Mouse (Mus musculus): ENCODE data around the gene Gpr162. TPM values are rescaled to one million over a fixed set of nuclear protein-coding genes. Genes with fewer than 3 reads are reported as not detected.

Gene Gpr162
- polyA plus RNA-seq (2015; fragmentation: Nextera tagmentation; extraction: Ambion mirVana), result 30.9 and 32.9 TPM in 2 replicates

DNA sequence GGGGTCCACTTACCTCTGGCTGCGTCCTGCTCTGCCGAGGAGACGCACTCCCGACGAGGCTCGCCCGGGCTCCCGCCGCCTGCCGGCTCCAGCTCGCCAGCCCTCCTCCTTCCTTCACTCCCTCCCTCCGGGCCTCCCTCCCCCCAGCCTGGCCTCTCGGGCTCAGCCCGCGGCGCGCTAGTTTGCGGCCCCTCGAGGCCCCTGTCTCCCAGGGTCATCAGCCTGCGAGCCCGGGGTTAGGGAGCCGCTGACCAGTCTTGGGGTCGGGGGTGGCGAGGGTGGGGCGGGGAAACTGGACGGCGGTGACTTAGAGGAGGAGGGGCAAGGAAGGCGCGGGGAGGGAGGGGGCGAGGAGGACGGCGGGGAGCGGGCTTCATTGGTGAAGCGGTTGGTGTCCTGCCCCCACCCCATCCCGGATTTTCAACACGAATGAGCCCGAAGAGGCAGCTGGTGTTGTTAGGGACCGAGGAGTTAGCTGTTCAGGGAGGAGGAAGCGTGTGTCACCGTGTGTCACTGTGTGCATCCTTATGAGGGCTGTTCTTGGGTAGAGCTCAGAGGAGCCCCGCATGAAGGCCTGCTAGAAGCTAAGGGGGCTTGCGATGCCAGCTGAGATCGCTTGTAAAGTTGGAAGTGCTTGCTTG, at the start of gene Gpr162:
Gene Gpr162 (minus strand): TSS at position 326 of the 641 bp plus-strand sequence.
- peak; percentile 58 for ATAC-seq
- Histone ChIP-seq H3K36me3 (ENCODE audit: control insufficient read depth, insufficient read depth, low read length) (no peaks in the 10 kb centered on the region), H3K9me3 (ENCODE audit: control insufficient read depth, low read length) (no peaks in the 10 kb centered on the region), H3K4me3 (ENCODE audit: low read length) (peak within 1 kb of the TSS; percentile 74), H3K4me1 (ENCODE audit: control insufficient read depth, insufficient read depth, low read depth, low read length) (peaks cover 44% of the 10 kb centered on the region), H3K9ac (ENCODE audit: low read depth, low read length) (peak within 1 kb of the TSS; percentile 96), H3K4me2 (ENCODE audit: low read length) (peak within 1 kb of the TSS; percentile 69), H3K27ac (ENCODE audit: low read depth, low read length) (peak within 1 kb of the TSS; percentile 98), H3K27me3 (replicated peaks; ENCODE audit: control insufficient read depth, insufficient read depth, low read length) (peaks cover 2% of the 10 kb centered on the region; the same call in 1 of the 2 replicates)
- 1% methylated on average over 40 of the region's 43 CpGs for WGBS

DNA sequence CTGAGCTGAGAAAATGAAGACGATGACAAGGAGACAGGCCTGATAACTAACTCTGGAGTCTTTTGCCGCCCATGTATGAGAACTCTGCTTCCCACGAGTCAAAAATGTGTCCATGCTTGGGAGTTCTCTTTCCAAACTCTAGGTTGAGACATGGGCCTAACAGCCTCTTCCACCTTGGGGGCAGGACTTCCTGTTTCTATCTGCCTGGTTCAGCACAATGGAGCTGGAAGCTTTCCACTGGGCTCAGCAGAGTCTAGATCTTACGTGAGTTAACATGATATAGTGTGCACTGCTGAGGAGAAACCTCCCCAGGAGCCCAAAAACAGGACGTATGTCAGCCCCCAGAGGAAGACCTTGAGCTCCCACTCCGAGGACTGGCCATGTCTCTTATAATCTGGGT, 49.4 kb upstream of the Gpr162 start:
- Histone ChIP-seq H3K27ac (ENCODE audit: low read depth, low read length) (no peak overlapping the region; the same call in 1 of the 2 replicates), H3K4me2 (ENCODE audit: low read length) (no peak overlapping the region), H3K4me3 (ENCODE audit: low read length) (no peak overlapping the region), H3K9ac (ENCODE audit: low read depth, low read length) (no peak overlapping the region), H3K27me3 (replicated peaks; ENCODE audit: control insufficient read depth, insufficient read depth, low read length) (no peaks in the 10 kb centered on the region), H3K4me1 (ENCODE audit: control insufficient read depth, insufficient read depth, low read depth, low read length) (peaks cover 32% of the 10 kb centered on the region), H3K9me3 (ENCODE audit: control insufficient read depth, low read length) (no peaks in the 10 kb centered on the region), H3K36me3 (ENCODE audit: control insufficient read depth, insufficient read depth, low read length) (peaks cover 18% of the 10 kb centered on the region)
- WGBS, result 51% methylated on average over 6 of the region's 6 CpGs
- ATAC-seq, result no peak

DNA sequence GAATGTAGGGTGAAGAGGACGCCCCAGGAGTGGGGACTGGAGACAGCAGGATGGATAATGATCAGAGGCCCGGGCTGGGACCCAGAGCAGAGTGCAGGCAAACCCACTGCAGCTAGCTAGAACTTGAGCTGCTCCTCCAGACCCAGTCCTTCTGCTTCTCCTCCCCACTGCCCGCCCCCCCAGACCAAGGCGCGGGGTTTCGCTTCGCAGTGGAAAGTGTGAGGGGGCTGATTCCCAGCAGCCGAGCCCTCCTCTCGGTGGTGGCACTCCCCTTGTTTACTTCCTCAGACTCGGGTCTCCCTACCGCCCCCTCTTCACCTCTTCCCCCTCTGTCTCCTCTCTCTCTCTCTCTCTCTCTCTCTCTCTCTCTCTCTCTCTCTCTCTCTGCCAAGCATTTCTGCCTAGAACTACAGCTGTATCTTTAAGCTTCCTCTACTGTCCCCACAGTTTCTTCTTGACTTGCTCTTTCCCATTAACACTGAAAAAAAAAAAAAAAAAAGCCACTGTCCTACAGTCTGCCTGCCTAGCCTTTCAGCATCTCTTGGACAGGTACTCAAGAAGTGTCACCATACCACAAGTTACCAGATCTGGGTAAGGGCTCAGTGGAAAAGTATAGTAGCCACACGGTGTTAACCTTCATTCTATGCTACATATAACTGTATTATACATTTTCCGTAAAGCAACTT, 47.9 kb upstream of the Gpr162 start, which contains the start of gene Lag3:
Gene Lag3 (minus strand): TSS at position 173 of the 686 bp plus-strand sequence.
- Histone ChIP-seq H3K9ac (ENCODE audit: low read depth, low read length) (no peak within 1 kb of the TSS), H3K27ac (ENCODE audit: low read depth, low read length) (no peak within 1 kb of the TSS), H3K36me3 (ENCODE audit: control insufficient read depth, insufficient read depth, low read length) (peaks cover 18% of the 10 kb centered on the region), H3K4me3 (ENCODE audit: low read length) (no peak within 1 kb of the TSS), H3K27me3 (replicated peaks; ENCODE audit: control insufficient read depth, insufficient read depth, low read length) (no peaks in the 10 kb centered on the region), H3K9me3 (ENCODE audit: control insufficient read depth, low read length) (no peaks in the 10 kb centered on the region), H3K4me1 (ENCODE audit: control insufficient read depth, insufficient read depth, low read depth, low read length) (peaks cover 31% of the 10 kb centered on the region), H3K4me2 (ENCODE audit: low read length) (no peak within 1 kb of the TSS; the same call in 1 of the 2 replicates)
- 23% methylated on average over 8 of the region's 13 CpGs for WGBS
- no peak for ATAC-seq

DNA sequence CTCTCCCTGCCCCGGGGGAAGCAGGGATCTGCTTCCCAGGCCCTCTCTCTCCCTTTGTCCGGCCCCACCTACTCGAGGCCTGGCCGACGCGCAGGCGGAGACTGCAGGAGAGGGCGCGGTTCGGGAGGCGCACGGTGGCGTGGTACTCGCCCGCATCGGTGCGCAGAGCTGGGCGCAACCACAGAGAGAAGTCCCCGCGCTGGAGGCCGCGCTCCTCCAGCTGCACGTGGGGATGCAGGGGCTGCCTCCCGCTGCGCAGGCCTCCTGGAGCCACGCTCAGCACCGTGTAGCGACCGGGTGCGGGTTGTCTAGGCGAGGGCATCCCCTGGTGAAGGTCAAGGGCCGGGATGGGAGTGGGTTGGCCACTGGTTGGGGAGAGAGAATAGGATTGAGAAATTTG, 46.2 kb upstream of the Gpr162 start:
- WGBS, result 10% methylated on average over 32 of the region's 32 CpGs
- Histone ChIP-seq H3K4me2 (ENCODE audit: low read length) (peak overlapping the region; percentile 38), H3K9ac (ENCODE audit: low read depth, low read length) (peak overlapping the region; percentile 46), H3K4me1 (ENCODE audit: control insufficient read depth, insufficient read depth, low read depth, low read length) (peaks cover 24% of the 10 kb centered on the region), H3K4me3 (ENCODE audit: low read length) (0 out of 2 replicates have a peak overlapping the region, but pooled peaks have one; percentile 4), H3K36me3 (ENCODE audit: control insufficient read depth, insufficient read depth, low read length) (peaks cover 18% of the 10 kb centered on the region), H3K27ac (ENCODE audit: low read depth, low read length) (no peak overlapping the region), H3K27me3 (replicated peaks; ENCODE audit: control insufficient read depth, insufficient read depth, low read length) (no peaks in the 10 kb centered on the region), H3K9me3 (ENCODE audit: control insufficient read depth, low read length) (no peaks in the 10 kb centered on the region)
- ATAC-seq, result 0 out of 2 replicates have a peak, but pooled peaks have one; percentile 22

DNA sequence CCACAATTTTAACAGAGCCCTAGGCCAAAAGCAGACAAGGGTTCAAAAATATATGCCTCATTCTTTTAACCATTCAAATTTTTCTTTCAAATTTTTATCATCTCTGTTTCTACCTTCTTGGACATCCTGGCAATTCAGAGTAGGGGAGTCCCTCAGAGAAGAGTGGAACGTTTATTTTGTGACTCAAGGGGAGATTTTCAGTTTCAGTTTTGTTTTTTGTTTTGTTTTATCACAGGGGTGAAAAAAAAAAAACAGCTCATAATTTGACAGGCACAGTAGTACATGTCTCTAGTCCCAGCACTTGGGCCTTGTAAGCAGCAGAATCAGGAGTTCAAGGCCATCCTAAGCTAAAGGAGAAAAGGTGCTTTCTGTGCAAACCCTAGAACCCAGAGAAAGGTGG, 44.0 kb upstream of the Gpr162 start:
- Histone ChIP-seq H3K9ac (ENCODE audit: low read depth, low read length) (no peak overlapping the region), H3K27ac (ENCODE audit: low read depth, low read length) (no peak overlapping the region), H3K9me3 (ENCODE audit: control insufficient read depth, low read length) (no peaks in the 10 kb centered on the region), H3K4me3 (ENCODE audit: low read length) (no peak overlapping the region), H3K36me3 (ENCODE audit: control insufficient read depth, insufficient read depth, low read length) (peaks cover under 1% of the 10 kb centered on the region; the same call in 1 of the 2 replicates), H3K4me1 (ENCODE audit: control insufficient read depth, insufficient read depth, low read depth, low read length) (peaks cover 24% of the 10 kb centered on the region), H3K4me2 (ENCODE audit: low read length) (no peak overlapping the region), H3K27me3 (replicated peaks; ENCODE audit: control insufficient read depth, insufficient read depth, low read length) (no peaks in the 10 kb centered on the region)
- ATAC-seq, result no peak
- WGBS, result 83% methylated on average over 1 of the region's 1 CpGs

DNA sequence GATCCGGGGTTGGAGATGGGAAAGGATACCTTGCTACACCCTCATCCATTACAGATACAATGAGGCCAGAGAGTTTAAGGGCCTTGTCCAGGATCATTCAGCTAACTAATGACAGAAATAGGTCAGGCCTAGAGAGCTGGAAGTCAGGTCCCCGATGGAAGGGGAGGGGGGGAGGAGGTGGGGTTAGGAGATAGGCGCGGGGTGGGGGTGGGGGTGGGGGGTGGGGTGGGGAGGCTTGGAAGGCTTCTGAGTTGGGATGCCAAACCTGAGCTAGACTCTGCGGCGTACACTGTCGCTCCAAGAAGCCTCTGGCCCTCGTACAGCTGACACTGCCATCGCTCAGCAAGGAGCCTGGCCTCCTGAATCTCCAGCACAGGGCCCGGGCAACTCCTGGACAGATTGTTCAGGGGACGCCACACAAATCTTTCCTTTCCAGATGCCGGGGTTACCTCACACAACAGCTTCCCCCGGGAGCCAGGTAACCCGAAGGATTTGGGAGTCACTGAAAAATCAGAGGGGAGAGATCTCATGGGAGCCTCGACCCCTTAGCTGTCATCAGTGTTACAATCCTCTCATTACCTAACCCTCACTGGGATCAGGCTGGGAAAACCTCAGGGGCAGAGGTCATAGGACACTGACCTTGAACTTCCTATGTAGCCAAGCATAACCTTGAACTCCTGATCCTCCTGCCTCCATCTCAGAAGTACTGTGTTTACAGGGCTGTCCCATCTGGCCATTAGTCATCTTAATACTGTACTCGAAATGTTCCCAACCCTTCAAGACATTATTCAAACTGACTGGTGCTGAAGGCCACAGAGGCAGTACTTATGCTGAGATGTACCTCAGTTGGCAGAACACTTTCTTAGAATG, 41.4 kb upstream of the Gpr162 start:
- Histone ChIP-seq H3K9me3 (ENCODE audit: control insufficient read depth, low read length) (no peaks in the 10 kb centered on the region), H3K4me3 (ENCODE audit: low read length) (peak overlapping the region; percentile 40), H3K27ac (ENCODE audit: low read depth, low read length) (peak overlapping the region; percentile 97), H3K27me3 (replicated peaks; ENCODE audit: control insufficient read depth, insufficient read depth, low read length) (no peaks in the 10 kb centered on the region), H3K9ac (ENCODE audit: low read depth, low read length) (peak overlapping the region; percentile 71), H3K36me3 (ENCODE audit: control insufficient read depth, insufficient read depth, low read length) (no peaks in the 10 kb centered on the region), H3K4me2 (ENCODE audit: low read length) (peak overlapping the region; percentile 80), H3K4me1 (ENCODE audit: control insufficient read depth, insufficient read depth, low read depth, low read length) (peaks cover 20% of the 10 kb centered on the region)
- 0 out of 2 replicates have a peak, but pooled peaks have one; percentile 0 for ATAC-seq
- WGBS, result 28% methylated on average over 16 of the region's 16 CpGs

DNA sequence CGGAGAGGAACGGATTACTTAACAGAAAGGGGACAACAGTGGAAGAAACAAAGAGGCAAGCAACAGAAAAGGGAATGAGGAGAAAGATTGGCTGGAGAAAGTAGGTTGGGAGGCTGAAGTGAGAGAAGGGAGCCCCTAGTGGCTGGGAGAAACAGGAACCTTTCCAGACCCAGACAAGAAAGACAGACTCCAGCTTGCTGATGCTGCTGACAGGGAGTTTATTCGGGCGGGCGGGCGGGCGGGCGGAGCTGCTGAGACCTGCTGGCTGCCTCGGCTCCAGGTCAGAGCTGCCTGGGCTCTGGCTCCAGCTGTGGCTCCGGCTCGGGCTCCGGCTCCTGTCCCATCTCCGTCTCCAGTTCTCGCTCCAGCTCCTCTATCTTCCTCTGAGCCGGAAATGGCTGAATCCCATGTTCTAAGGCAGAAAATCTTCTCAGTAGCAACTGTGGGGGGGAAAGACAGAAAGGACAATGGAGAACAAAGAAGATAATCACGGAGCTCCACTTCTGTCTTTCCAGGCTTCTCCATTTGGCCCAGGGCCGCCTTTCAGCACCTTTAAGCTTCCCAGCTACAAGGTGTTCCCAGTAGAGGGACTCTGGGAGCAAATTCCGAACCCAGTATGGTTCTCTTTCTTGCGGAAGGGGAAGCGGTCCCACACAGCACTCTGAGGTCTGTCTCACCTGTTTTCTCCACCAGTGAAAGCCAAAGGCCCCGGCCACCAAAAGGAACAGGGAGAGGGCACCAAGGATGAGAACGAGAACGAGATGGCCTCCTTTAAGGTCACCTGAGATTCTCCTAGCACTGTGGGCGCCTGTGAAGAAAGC, 40.6 kb upstream of the Gpr162 start:
- Histone ChIP-seq H3K4me3 (ENCODE audit: low read length) (peak overlapping the region; percentile 40), H3K4me1 (ENCODE audit: control insufficient read depth, insufficient read depth, low read depth, low read length) (peaks cover 13% of the 10 kb centered on the region), H3K9ac (ENCODE audit: low read depth, low read length) (peak overlapping the region; percentile 71), H3K27ac (ENCODE audit: low read depth, low read length) (peak overlapping the region; percentile 97), H3K27me3 (replicated peaks; ENCODE audit: control insufficient read depth, insufficient read depth, low read length) (no peaks in the 10 kb centered on the region), H3K9me3 (ENCODE audit: control insufficient read depth, low read length) (no peaks in the 10 kb centered on the region), H3K36me3 (ENCODE audit: control insufficient read depth, insufficient read depth, low read length) (no peaks in the 10 kb centered on the region), H3K4me2 (ENCODE audit: low read length) (peak overlapping the region; percentile 80)
- peak; percentile 80 for ATAC-seq
- 5% methylated on average over 24 of the region's 24 CpGs for WGBS

DNA sequence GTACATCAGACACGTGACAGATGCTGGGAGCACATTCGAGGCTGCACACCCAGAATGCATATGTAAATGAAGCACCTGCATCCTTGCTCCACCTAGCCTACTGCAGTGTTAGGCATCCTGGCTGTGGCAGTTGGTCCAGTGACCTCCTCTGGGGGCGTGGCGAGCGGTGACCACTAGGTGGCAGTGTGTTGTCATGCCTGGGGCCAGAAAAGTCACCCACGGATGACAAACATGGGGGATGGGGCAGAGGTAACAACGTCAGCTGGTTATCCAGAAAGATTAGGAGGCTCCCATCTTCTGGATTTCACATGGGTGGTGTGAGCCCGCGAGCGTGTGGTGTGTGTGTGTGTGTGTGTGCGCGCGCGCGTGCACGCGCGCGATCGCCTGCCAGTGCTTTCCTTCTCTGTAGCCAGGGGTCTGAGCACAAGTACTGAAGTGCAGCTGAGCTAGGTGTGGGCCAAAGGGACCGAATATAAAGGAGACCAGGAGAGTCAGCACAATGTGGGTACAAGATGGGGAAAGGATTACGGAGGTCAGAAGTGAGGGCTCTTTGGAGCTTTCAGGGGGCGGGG, 39.9 kb upstream of the Gpr162 start:
- ATAC-seq, result peak; percentile 85
- peaks cover 13% of the 10 kb centered on the region for H3K4me1 ChIP-seq (ENCODE audit: control insufficient read depth, insufficient read depth, low read depth, low read length)
- no peaks in the 10 kb centered on the region for H3K36me3 ChIP-seq (ENCODE audit: control insufficient read depth, insufficient read depth, low read length)
- H3K4me2 ChIP-seq (ENCODE audit: low read length), result peak overlapping the region; percentile 80
- peak overlapping the region; percentile 40 for H3K4me3 ChIP-seq (ENCODE audit: low read length)
- peak overlapping the region; percentile 71 for H3K9ac ChIP-seq (ENCODE audit: low read depth, low read length)
- WGBS, result 0% methylated on average over 23 of the region's 23 CpGs
- no peaks in the 10 kb centered on the region for H3K9me3 ChIP-seq (ENCODE audit: control insufficient read depth, low read length)
- peak overlapping the region; percentile 97 for H3K27ac ChIP-seq (ENCODE audit: low read depth, low read length)
- H3K27me3 ChIP-seq (replicated peaks; ENCODE audit: control insufficient read depth, insufficient read depth, low read length), result no peaks in the 10 kb centered on the region
